Mouse (Mus musculus): Measurements from ENCODE around the gene Frat1. TPM values are rescaled to one million over a fixed set of nuclear protein-coding genes. Genes with fewer than 3 reads are reported as not detected.

Frat1 gene
- polyA plus RNA-seq, 1 experiment = 7.6 TPM

GRCm38 (mm10) chr19:41801742-41802369 lies 27.9 kb upstream of the Frat1 start, which contains the start of gene Arhgap19:
Gene Arhgap19, minus strand, starts transcription at chr19:41802047.
- peak; percentile 87 to 90 for DNase-seq (ENCODE audit: low read depth in 1 of 2, low spot score in 2 of 2)
- Histone ChIP-seq H3K36me3 (ENCODE audit: control insufficient read depth, insufficient read depth, low read length) (no peaks in the 10 kb centered on the region), H3K4me3 (ENCODE audit: extremely low read depth, insufficient read depth, insufficient read length) (peak within 1 kb of the TSS; percentile 97), H3K4me1 (ENCODE audit: control insufficient read depth, insufficient read depth, insufficient read length) (no peaks in the 10 kb centered on the region; the same call in 1 of the 2 replicates), H3K27ac (ENCODE audit: insufficient read depth, low read length) (peak within 1 kb of the TSS; percentile 26), H3K27me3 (ENCODE audit: control insufficient read depth, insufficient read depth, low read length) (no peaks in the 10 kb centered on the region)
- WGBS = 1% methylated on average over 48 of the region's 48 CpGs
- peak; percentile 27; the same call in 1 of the 2 replicates for TF ChIP-seq POLR2A (IDR thresholded peaks at IDR 0.05; ENCODE audit: low read depth, low read length)
- TF ChIP-seq CTCF (IDR thresholded peaks at IDR 0.05; ENCODE audit: extremely low read depth, insufficient read depth, insufficient read length, insufficient replicate concordance) = no peak

- no peak overlapping the region for H3K4me3 ChIP-seq (ENCODE audit: extremely low read depth, insufficient read depth, insufficient read length)
- 31% methylated on average over 7 of the region's 7 CpGs for WGBS
- H3K27me3 ChIP-seq (ENCODE audit: control insufficient read depth, insufficient read depth, low read length) = no peaks in the 10 kb centered on the region
- H3K27ac ChIP-seq (ENCODE audit: insufficient read depth, low read length) = no peak overlapping the region
- no peak for TF ChIP-seq POLR2A (IDR thresholded peaks at IDR 0.05; ENCODE audit: low read depth, low read length)
- TF ChIP-seq CTCF (IDR thresholded peaks at IDR 0.05; ENCODE audit: extremely low read depth, insufficient read depth, insufficient read length, insufficient replicate concordance) = peak; percentile 17; the same call in 1 of the 2 replicates
- DNase-seq (ENCODE audit: low read depth in 1 of 2, low spot score in 2 of 2) = peak; percentile 44 to 57
- no peaks in the 10 kb centered on the region; the same call in 1 of the 2 replicates for H3K4me1 ChIP-seq (ENCODE audit: control insufficient read depth, insufficient read depth, insufficient read length)
- H3K36me3 ChIP-seq (ENCODE audit: control insufficient read depth, insufficient read depth, low read length) = no peaks in the 10 kb centered on the region
These were observed 26.4 kb upstream of the Frat1 start for GRCm38 (mm10) chr19:41803322-41803721.

DNA sequence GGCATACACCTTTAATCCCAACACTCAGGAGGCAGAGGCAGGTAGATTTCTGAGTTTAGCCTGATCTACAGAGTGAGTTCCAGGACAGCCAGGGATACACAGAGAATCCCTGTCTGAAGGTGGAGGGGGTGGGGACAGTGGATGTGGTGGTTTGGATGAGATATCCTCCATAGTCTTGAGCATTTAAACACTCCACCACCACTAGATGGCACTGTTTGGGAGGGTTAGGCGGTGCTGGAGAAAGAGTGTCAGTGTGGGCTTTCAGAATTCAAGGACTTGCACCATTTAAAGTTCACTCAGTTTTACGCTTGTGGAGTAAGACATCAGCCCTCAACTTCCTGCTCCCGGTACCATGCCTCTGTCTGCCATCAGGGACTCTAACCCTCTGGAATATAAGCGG lies 23.9 kb upstream of the Frat1 start:
- H3K4me3 ChIP-seq (ENCODE audit: extremely low read depth, insufficient read depth, insufficient read length) = no peak overlapping the region
- H3K4me1 ChIP-seq (ENCODE audit: control insufficient read depth, insufficient read depth, insufficient read length) = no peaks in the 10 kb centered on the region; the same call in 1 of the 2 replicates
- H3K36me3 ChIP-seq (ENCODE audit: control insufficient read depth, insufficient read depth, low read length) = no peaks in the 10 kb centered on the region
- H3K27ac ChIP-seq (ENCODE audit: insufficient read depth, low read length) = no peak overlapping the region
- H3K27me3 ChIP-seq (ENCODE audit: control insufficient read depth, insufficient read depth, low read length) = no peaks in the 10 kb centered on the region
- no peak for TF ChIP-seq POLR2A (IDR thresholded peaks at IDR 0.05; ENCODE audit: low read depth, low read length)
- no peak for TF ChIP-seq CTCF (IDR thresholded peaks at IDR 0.05; ENCODE audit: extremely low read depth, insufficient read depth, insufficient read length, insufficient replicate concordance)
- no peak for DNase-seq (ENCODE audit: low read depth in 1 of 2, low spot score in 2 of 2)
- WGBS = 95% methylated on average over 4 of the region's 4 CpGs

DNA sequence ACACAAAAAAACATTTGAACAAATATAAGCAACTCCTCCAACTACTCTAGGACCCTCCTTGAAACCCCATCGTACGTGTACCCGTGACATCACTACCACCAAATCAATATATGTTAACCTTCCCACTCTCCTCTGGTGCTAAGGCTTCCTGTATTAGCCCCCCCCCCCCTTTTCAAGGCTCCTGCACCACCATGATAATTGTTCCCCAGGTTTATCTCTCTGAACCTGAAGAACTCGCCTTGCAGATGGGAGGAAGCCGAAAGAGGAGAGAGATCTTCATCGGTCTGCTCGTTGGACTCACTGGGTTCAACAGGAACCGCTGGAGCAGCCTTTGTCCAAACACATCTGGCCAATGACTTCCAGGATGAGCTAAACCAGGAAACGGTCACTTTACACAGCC lies 22.3 kb upstream of the Frat1 start:
- no peaks in the 10 kb centered on the region for H3K4me1 ChIP-seq (ENCODE audit: control insufficient read depth, insufficient read depth, insufficient read length)
- no peak overlapping the region for H3K4me3 ChIP-seq (ENCODE audit: extremely low read depth, insufficient read depth, insufficient read length)
- 62% methylated on average over 9 of the region's 9 CpGs for WGBS
- TF ChIP-seq CTCF (IDR thresholded peaks at IDR 0.05; ENCODE audit: extremely low read depth, insufficient read depth, insufficient read length, insufficient replicate concordance) = no peak
- TF ChIP-seq POLR2A (IDR thresholded peaks at IDR 0.05; ENCODE audit: low read depth, low read length) = no peak
- no peaks in the 10 kb centered on the region for H3K27me3 ChIP-seq (ENCODE audit: control insufficient read depth, insufficient read depth, low read length)
- no peak for DNase-seq (ENCODE audit: low read depth in 1 of 2, low spot score in 2 of 2)
- H3K36me3 ChIP-seq (ENCODE audit: control insufficient read depth, insufficient read depth, low read length) = no peaks in the 10 kb centered on the region
- H3K27ac ChIP-seq (ENCODE audit: insufficient read depth, low read length) = no peak overlapping the region

DNA sequence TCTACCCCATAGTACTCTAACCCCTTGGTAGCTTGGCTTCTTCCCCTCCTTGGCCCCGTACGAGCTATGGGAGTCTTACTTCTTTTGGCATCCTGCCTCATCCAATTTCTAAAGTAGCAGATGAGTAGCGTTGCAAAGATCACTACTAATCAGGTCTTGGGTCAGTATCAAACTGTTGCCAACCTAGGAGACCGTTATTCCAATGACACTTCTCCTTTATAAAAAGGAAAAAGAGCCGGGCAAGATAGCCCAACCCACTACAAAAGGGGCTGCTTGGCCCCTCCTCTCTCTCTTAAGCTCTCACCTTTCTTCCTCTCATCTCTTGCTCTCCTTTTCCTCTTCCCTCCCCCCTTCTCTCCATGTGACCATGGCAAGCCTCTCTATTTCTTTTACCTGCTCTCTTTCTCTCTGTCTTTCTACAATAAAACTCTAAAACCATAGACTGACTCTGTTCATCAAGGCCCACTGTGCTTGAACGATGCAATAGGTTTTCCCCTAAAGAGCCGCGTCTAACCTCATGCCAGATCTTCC lies 21.6 kb upstream of the Frat1 start:
- DNase-seq (ENCODE audit: low read depth in 1 of 2, low spot score in 2 of 2) = no peak
- Histone ChIP-seq H3K4me1 (ENCODE audit: control insufficient read depth, insufficient read depth, insufficient read length) (no peaks in the 10 kb centered on the region), H3K36me3 (ENCODE audit: control insufficient read depth, insufficient read depth, low read length) (no peaks in the 10 kb centered on the region), H3K27ac (ENCODE audit: insufficient read depth, low read length) (no peak overlapping the region), H3K4me3 (ENCODE audit: extremely low read depth, insufficient read depth, insufficient read length) (no peak overlapping the region), H3K27me3 (ENCODE audit: control insufficient read depth, insufficient read depth, low read length) (no peaks in the 10 kb centered on the region)
- WGBS = 78% methylated on average over 8 of the region's 8 CpGs
- TF ChIP-seq POLR2A (IDR thresholded peaks at IDR 0.05; ENCODE audit: low read depth, low read length) = no peak
- no peak for TF ChIP-seq CTCF (IDR thresholded peaks at IDR 0.05; ENCODE audit: extremely low read depth, insufficient read depth, insufficient read length, insufficient replicate concordance)

DNA sequence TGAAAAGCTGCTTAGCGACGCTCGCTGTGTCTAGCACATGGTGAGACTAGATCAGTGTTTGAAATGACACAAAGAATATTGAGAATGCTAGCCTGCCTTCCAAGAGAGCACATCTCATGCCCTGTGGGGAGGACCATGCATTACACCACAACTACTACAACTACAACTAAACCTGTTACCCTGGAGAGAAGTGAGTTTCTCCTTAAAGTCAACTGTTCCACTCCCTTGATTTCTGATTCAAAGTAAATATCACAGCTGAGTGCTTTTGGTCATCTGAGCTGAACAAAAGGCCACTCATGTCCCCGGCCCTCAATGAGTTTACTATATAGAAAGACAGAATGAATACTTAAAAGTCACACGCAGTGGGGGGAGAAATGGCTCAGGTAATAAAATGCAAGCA lies 19.7 kb upstream of the Frat1 start:
- Histone ChIP-seq H3K4me1 (ENCODE audit: control insufficient read depth, insufficient read depth, insufficient read length) (no peaks in the 10 kb centered on the region), H3K36me3 (ENCODE audit: control insufficient read depth, insufficient read depth, low read length) (no peaks in the 10 kb centered on the region), H3K27me3 (ENCODE audit: control insufficient read depth, insufficient read depth, low read length) (no peaks in the 10 kb centered on the region), H3K4me3 (ENCODE audit: extremely low read depth, insufficient read depth, insufficient read length) (no peak overlapping the region), H3K27ac (ENCODE audit: insufficient read depth, low read length) (no peak overlapping the region)
- no peak for TF ChIP-seq CTCF (IDR thresholded peaks at IDR 0.05; ENCODE audit: extremely low read depth, insufficient read depth, insufficient read length, insufficient replicate concordance)
- no peak for TF ChIP-seq POLR2A (IDR thresholded peaks at IDR 0.05; ENCODE audit: low read depth, low read length)
- no peak for DNase-seq (ENCODE audit: low read depth in 1 of 2, low spot score in 2 of 2)
- WGBS = 93% methylated on average over 5 of the region's 5 CpGs

GRCm38 (mm10) chr19:41812525-41812924 lies 17.2 kb upstream of the Frat1 start:
- Histone ChIP-seq H3K4me3 (ENCODE audit: extremely low read depth, insufficient read depth, insufficient read length) (no peak overlapping the region), H3K27me3 (ENCODE audit: control insufficient read depth, insufficient read depth, low read length) (no peaks in the 10 kb centered on the region), H3K27ac (ENCODE audit: insufficient read depth, low read length) (no peak overlapping the region), H3K4me1 (ENCODE audit: control insufficient read depth, insufficient read depth, insufficient read length) (no peaks in the 10 kb centered on the region), H3K36me3 (ENCODE audit: control insufficient read depth, insufficient read depth, low read length) (no peaks in the 10 kb centered on the region)
- no peak for DNase-seq (ENCODE audit: low read depth in 1 of 2, low spot score in 2 of 2)
- TF ChIP-seq POLR2A (IDR thresholded peaks at IDR 0.05; ENCODE audit: low read depth, low read length) (no peak), CTCF (IDR thresholded peaks at IDR 0.05; ENCODE audit: extremely low read depth, insufficient read depth, insufficient read length, insufficient replicate concordance) (no peak)
- WGBS = 85% methylated on average over 10 of the region's 10 CpGs

All from spleen, adult 2 months (tissue).